Mouse (Mus musculus) heart, embryonic 11.5 days (tissue): Measurements from ENCODE around the gene Lhx8. TPM values are rescaled to one million over a fixed set of nuclear protein-coding genes. Genes with fewer than 3 reads are reported as not detected.

Experiments
- ATAC-seq: fragments of 200-750 bp; cut with Nextera tagmentation; replicated peaks from 2 replicates; pipeline ENCODE4 v1.8.0; 2017; ENCODE audit warnings: moderate library complexity; ENCODE audit not compliant: insufficient number of reproducible peaks, low FRiP score, low TSS enrichment
- H3K27ac ChIP-seq: fragments of 300-500 bp; sonication (generic); 2 replicates; pipeline ENCODE4 v1.5.1; 2014; ENCODE audit warnings: mild to moderate bottlenecking, low read depth, low read length
- H3K27me3 ChIP-seq: fragments of 300-500 bp; sonication (generic); 2 replicates; pipeline ENCODE4 v1.6.1; 2014; ENCODE audit warnings: mild to moderate bottlenecking, low read length, mixed read lengths; ENCODE audit not compliant: control insufficient read depth, insufficient read depth
- H3K36me3 ChIP-seq: fragments of 300-500 bp; sonication (generic); 2 replicates; pipeline ENCODE4 v1.6.1; 2014; ENCODE audit warnings: mild to moderate bottlenecking, low read length, moderate library complexity, mixed read lengths; ENCODE audit not compliant: control insufficient read depth, insufficient read depth
- H3K4me1 ChIP-seq: fragments of 300-500 bp; sonication (generic); 2 replicates; pipeline ENCODE4 v1.6.1; 2014; ENCODE audit warnings: low read length; ENCODE audit not compliant: control insufficient read depth, insufficient read depth
- H3K4me2 ChIP-seq: fragments of 300-500 bp; sonication (generic); 2 replicates; pipeline ENCODE4 v1.6.1; 2014; ENCODE audit warnings: mild to moderate bottlenecking, moderate library complexity
- H3K4me3 ChIP-seq: fragments of 300-500 bp; sonication (generic); 2 replicates; pipeline ENCODE4 v1.5.1; 2014; ENCODE audit warnings: low read depth, low read length
- H3K9ac ChIP-seq: fragments of 300-500 bp; sonication (generic); 2 replicates; pipeline ENCODE4 v1.6.1; 2014; ENCODE audit warnings: mild to moderate bottlenecking, low read depth, low read length, moderate library complexity
- H3K9me3 ChIP-seq: fragments of 300-500 bp; sonication (generic); replicated peaks from 2 replicates; pipeline ENCODE4 v1.6.1; 2016; ENCODE audit warnings: low read length; ENCODE audit not compliant: control insufficient read depth
- WGBS: fragments of 180-500 bp; shearing (Covaris S2); extraction: QIAGEN DNeasy Blood & Tissue Kit; methylation state at CpG from one replicate; pipeline ENCODE4 v1.1.7; 2014; ENCODE audit not compliant: insufficient replicate concordance; 5-methylcytosine and 5-hydroxymethylcytosine counted together
- polyA plus RNA-seq: library from polyadenylated mRNA; unstranded; fragments of >200 nt; fragmentation: Nextera tagmentation; extraction: Ambion mirVana; gene quantifications from 2 replicates; pipeline ENCODE4 v1.2.1, GENCODE M21; 2014

The Lhx8 gene
- polyA plus RNA-seq, 1 experiment from 2014 or later: 0.27 TPM

DNA sequence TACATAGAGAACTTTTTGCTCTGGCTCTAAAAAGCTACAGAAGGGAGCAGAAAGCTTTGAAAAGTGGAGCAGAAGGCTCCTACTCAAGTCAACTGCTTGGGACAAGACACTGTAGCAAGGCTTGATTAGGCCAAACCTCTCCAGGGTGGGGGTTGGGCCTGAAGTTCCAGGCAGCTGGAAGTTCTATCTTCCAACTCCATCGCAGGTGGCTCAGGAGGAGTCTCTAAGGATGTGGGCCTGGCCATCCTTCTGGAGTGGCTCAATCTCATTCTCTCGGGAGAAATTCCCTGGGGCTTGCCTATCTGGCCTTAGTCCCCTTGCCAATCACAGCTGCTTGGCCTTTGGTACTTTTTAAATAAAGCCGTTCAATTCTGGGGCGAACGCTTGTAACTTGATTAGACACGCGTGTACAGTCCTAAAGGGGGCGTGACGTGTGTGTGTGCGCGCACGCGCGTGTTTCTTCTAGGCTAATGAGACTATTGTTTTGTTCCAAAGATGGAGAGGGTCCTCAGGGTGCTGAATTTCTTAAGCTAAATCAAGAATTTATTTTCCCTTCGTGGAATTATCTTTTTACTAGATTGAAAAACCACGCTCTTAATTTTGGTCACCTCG is 9.3 kb upstream of the Lhx8 start:
- H3K4me1 ChIP-seq: no peaks in the 10 kb centered on the region
- no peak overlapping the region for H3K27ac ChIP-seq
- H3K4me2 ChIP-seq: no peak overlapping the region
- H3K27me3 ChIP-seq: peaks cover 29% of the 10 kb centered on the region
- H3K4me3 ChIP-seq: no peak overlapping the region
- no peak for ATAC-seq
- H3K9ac ChIP-seq: no peak overlapping the region
- H3K9me3 ChIP-seq: no peaks in the 10 kb centered on the region
- 79% methylated on average over 17 of the region's 17 CpGs for WGBS
- H3K36me3 ChIP-seq: no peaks in the 10 kb centered on the region

DNA sequence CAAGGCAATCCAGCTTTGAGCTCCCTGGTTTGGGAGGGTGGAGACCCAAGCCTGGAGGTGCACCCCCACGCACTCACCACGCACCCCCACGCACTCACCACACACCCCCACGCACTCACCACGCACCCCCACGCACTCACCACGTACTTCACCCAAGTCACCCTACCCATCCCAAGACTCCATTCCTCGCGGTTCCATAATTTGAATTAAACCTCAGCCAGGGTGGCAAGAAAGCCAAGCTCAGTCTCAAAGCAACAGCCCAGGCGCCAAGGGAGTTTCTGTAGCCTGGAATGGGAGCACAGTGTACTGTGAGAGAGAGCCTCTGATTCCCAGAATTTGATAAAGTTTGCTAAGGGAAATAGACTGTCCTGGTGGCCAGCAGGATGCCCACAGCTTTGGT is 4.3 kb upstream of the Lhx8 start:
- peaks cover 68% of the 10 kb centered on the region for H3K27me3 ChIP-seq
- H3K4me2 ChIP-seq: no peak overlapping the region
- ATAC-seq: no peak
- peaks cover 10% of the 10 kb centered on the region; the same call in 1 of the 2 replicates for H3K4me1 ChIP-seq
- H3K27ac ChIP-seq: no peak overlapping the region
- no peaks in the 10 kb centered on the region for H3K9me3 ChIP-seq
- no peaks in the 10 kb centered on the region for H3K36me3 ChIP-seq
- no peak overlapping the region for H3K9ac ChIP-seq
- no peak overlapping the region for H3K4me3 ChIP-seq
- WGBS: 2% methylated on average over 10 of the region's 10 CpGs

DNA sequence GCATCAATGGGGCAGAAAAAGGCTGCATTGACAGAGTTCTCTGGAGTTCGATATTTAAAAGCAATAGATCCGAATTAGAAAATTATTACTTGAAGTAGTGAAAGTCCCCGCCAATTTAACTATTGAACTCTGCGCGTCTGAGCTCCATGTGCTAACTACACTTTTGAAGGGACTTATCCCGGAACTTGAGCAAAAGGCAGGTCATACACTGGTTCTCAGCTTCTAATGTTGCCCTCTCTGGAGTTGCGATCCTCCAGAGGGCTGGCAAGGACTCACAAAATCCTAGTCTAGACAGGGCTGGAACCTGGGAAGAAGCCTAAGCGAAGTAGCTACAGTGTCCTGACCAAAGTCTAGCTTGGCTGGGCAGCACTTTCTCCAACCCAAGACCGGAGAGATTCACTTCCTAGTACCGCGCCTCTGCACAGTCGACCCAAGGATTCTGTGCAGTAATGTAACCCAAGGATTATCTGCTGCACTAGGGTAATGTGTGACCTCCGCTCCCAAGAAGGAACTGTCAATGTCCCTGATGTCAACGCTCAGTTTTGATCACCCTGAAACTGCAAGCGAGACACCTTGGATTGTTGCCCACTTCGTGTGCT is 3.0 kb upstream of the Lhx8 start:
- WGBS: 3% methylated on average over 16 of the region's 16 CpGs
- H3K9ac ChIP-seq: no peak overlapping the region

GRCm38 (mm10) chr3:154332941-154333340 is 2.5 kb upstream of the Lhx8 start:
- no peaks in the 10 kb centered on the region for H3K36me3 ChIP-seq
- ATAC-seq: no peak
- whole genome bisulfite sequencing: 2% methylated on average over 15 of the region's 15 CpGs
- no peaks in the 10 kb centered on the region for H3K9me3 ChIP-seq
- no peak overlapping the region for H3K4me3 ChIP-seq
- no peak overlapping the region for H3K27ac ChIP-seq
- H3K9ac ChIP-seq: no peak overlapping the region
- peaks cover 85% of the 10 kb centered on the region for H3K27me3 ChIP-seq
- no peak overlapping the region for H3K4me2 ChIP-seq
- H3K4me1 ChIP-seq: peaks cover 19% of the 10 kb centered on the region

More for the DNA sequence above, 3.0 kb upstream of the Lhx8 start:
- H3K4me2 ChIP-seq: no peak overlapping the region
- no peaks in the 10 kb centered on the region for H3K9me3 ChIP-seq
- peaks cover 14% of the 10 kb centered on the region; the same call in 1 of the 2 replicates for H3K4me1 ChIP-seq
- peaks cover 79% of the 10 kb centered on the region for H3K27me3 ChIP-seq
- no peak overlapping the region for H3K4me3 ChIP-seq
- H3K27ac ChIP-seq: no peak overlapping the region
- ATAC-seq: no peak
- no peaks in the 10 kb centered on the region for H3K36me3 ChIP-seq

GRCm38 (mm10) chr3:154332213-154332530 is 1.7 kb upstream of the Lhx8 start:
- ATAC-seq: no peak
- peak overlapping the region; percentile 35 for H3K4me3 ChIP-seq

DNA sequence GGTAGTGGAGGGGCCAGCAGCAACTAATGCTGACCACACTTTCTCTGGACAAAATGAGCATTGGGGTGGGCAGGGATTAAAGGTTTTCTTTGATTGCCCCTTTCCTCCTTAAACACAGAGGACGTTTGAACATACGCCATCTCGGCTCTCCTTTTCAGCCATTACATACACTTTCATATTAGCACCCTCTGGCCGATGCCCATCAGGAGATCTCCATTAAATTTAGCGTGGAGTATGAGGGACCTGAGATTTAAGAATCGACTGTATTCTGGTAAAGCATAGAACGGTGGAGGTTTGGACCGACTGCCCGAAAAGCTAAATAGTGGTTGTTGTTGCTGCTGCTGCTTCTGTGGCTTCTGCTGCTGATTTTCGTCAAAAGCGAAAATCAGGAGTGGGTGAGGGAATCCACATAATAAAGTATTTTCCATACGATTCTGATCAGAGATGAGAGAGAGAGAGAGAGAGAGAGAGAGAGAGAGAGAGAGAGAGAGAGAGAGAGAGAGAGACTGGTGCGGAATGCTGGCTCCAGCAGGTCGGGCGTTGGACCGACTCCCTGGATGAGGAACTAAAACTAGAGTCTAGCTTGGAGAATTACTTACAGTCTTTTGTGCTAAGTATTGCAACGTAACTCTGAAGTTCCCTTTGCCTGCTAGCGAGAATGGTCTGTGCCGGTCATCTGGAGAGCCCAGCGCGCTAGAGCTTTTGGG is 1.2 kb upstream of the Lhx8 start:
- H3K27ac ChIP-seq: no peak overlapping the region
- no peak overlapping the region for H3K9ac ChIP-seq
- WGBS: 2% methylated on average over 21 of the region's 21 CpGs
- H3K4me3 ChIP-seq: peak overlapping the region; percentile 35
- H3K36me3 ChIP-seq: no peaks in the 10 kb centered on the region
- peaks cover 21% of the 10 kb centered on the region for H3K4me1 ChIP-seq
- ATAC-seq: no peak
- H3K9me3 ChIP-seq: no peaks in the 10 kb centered on the region
- peaks cover 85% of the 10 kb centered on the region for H3K27me3 ChIP-seq
- H3K4me2 ChIP-seq: peak overlapping the region; percentile 55

More at GRCm38 (mm10) chr3:154332213-154332530, 1.7 kb upstream of the Lhx8 start:
- Histone ChIP-seq H3K9me3 (no peaks in the 10 kb centered on the region), H3K36me3 (no peaks in the 10 kb centered on the region), H3K9ac (no peak overlapping the region), H3K4me2 (peak overlapping the region; percentile 55), H3K27me3 (peaks cover 85% of the 10 kb centered on the region), H3K4me1 (peaks cover 21% of the 10 kb centered on the region), H3K27ac (no peak overlapping the region)
- WGBS: under 1% methylated on average over 20 of the region's 20 CpGs

DNA sequence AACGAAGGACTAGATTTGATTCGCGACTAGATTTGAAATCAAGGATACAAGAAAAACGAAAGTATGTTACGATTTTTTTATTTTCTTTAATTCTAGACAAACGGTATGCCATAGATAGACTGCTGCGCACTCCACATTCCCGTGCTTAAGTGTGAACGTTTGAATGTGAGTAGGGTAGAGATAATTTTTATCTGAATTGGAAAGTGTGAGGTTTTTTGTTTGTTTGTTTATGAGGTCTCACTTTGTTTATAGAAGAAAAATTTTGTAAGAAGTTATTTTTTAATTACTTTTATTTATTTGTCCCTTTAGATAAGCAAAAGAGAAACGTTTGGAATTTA is 513 bp upstream of the Lhx8 start:
- H3K4me3 ChIP-seq: no peak overlapping the region
- no peak overlapping the region for H3K27ac ChIP-seq
- H3K36me3 ChIP-seq: no peaks in the 10 kb centered on the region
- H3K9ac ChIP-seq: no peak overlapping the region
- WGBS: under 1% methylated on average over 10 of the region's 10 CpGs
- peaks cover 21% of the 10 kb centered on the region for H3K4me1 ChIP-seq
- ATAC-seq: no peak
- no peaks in the 10 kb centered on the region for H3K9me3 ChIP-seq
- H3K4me2 ChIP-seq: no peak overlapping the region; the same call in 1 of the 2 replicates
- peaks cover 85% of the 10 kb centered on the region for H3K27me3 ChIP-seq

DNA sequence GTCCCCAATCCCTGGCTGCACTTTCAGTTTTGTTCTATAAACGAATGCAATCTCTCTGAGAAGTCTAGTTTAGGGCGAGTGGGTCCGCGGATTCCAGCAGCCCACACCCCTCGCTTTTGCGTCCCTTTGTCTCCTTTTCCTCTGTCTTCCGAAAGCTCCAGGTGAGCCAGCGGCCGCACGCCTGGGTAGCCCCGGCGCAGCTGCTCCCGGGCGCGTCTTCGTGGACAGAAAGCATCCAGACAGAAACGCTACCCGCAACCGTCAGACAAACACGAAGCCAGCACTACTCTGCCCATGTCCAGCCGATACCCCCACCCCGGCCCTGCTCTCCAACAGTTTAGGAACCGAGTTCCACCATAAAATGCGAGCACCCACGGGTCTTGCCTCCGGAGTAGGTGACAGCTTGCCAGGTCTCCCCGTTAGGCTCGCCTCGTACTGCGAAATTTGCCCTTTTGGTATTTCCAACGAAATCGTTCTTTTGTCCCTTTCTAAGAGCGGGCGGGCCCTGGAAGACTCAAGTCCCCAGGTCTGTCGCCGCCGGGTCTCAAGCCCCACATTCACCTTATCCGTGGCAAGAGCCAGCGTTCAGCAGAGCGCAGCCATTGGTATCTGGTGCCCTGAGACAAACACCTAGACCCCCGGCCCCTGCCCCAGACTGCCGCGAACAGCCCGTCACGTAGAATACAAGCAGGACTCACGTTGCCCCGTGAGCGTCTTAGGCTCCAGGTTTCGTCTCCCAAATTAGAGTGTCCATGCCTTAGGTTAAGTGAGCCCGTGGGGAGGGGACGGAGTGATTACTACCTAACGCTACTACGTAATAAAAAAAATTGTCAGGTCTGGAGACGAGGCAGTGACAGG is 907 bp downstream of the Lhx8 start:
- Histone ChIP-seq H3K9me3 (no peaks in the 10 kb centered on the region), H3K4me2 (peak overlapping the region; percentile 50), H3K27ac (no peak overlapping the region), H3K27me3 (peaks cover 83% of the 10 kb centered on the region), H3K36me3 (no peaks in the 10 kb centered on the region), H3K4me3 (peak overlapping the region; percentile 30), H3K9ac (no peak overlapping the region), H3K4me1 (peaks cover 21% of the 10 kb centered on the region)
- no peak for ATAC-seq
- WGBS: under 1% methylated on average over 54 of the region's 54 CpGs
